Mouse (Mus musculus) mouse trophoblast stem cell (cell line): ENCODE measurements around the gene Prom2.

Source experiments
- in situ Hi-C, 2 experiments: fragments of 300-500 bp; cut with MseI, MboI; formaldehyde crosslinking; loops; 2 replicates in 1 of 2; 3 replicates in 1 of 2; pipeline ENCODE4 v1.15.1; 2025

The Prom2 gene

DNA sequence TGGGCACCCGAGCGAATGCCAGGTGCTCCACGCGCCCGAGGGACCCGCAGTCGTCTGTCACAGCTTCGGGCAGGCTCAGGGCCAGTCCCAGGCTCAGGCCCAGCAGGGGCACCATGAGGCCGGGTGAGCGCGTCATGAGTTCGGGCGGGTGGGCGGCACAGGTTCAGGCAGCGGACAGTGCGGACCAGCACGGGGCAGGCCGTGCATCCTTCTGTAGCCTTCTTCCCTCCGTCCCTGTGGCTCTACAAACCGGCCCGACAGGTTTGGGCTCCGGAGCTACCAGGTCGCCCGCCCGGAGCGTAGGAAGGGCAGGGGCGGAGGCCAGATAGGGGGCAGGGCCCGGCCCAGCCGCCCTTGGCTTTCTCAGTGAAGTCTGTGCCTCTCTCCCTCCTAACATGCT is at the start of gene Prom2:
Prom2 (minus strand) TSS at position 283 of the 400 bp plus-strand sequence.
- in situ Hi-C loops = no loop called here

DNA sequence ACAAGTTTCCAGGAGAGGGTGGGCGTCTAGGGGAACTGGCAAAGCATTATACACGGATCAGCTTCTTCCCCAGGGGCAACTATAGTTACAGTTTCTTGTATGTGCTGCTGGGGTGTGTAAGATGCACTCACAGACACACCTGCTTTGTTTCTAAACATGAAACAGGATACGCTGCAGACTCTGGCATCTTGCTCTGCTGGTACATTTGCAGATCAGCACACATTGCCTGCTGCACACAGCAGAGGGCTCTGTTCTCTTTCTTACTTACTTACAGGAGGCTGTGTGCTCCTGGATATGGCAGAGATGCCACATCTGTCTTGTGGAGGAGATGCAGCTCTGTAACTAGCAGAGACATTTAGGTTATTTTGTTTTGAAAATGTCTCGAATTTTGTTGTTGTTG is 49.6 kb upstream of the Prom2 start:
- in situ Hi-C loops = no loop called here

DNA sequence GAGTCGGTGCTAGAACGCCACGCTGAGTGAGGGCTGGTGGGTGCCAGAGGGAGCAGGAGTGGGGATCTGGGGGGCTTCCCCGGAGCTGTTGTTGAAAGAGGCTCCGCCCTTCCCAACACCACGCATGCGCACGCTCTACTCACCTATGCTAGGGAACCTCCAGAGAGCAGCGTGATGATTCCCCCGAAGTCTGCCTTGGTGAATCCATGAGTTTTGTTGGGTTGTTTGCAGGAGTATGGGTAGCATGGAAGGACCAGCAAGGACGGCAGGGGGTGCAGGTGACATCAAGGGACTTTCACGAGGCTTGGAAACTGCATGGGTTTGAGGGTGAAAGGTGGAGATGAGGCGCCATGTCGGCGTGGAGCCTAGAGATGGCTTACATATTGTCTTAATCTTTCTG is 48.9 kb upstream of the Prom2 start:
- in situ Hi-C loops = no loop called here

DNA sequence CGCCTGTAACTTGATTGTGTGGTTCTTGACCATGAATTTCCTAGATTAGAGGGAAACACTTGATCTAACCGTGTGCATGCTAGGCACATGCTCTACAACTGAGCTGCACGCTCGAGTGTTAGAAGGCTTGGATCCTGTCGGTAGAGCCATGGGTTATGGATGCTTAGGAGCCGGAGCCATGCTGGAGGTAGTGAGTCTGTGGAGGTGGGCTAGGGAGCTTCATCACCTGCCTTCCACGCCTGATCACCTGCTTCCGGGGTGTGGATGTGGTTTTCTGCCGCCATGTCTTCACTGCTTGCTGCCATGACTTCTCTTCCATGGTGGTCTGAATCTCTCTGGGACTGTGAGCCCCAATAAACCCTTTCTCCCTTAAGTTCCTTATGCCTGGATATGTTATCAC is 47.6 kb upstream of the Prom2 start:
- in situ Hi-C loops = no loop called here

DNA sequence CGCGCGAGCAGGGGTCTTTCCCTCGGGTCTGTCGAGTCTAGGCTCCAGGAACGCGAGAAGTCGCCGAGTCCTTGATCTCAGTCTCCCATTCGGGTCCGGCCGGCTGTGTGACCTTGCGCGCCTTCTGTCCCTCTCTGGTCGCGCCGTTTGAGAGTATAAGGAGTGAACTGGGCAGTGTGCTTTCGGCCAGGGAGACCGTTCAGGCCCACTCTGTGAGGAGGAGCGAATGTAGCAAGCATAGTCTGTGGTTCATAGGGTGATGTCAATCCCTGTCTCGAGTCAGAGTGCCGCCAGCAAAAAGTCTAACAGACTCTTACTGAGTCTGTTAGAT is 46.2 kb upstream of the Prom2 start:
- in situ Hi-C loops = no loop called here

DNA sequence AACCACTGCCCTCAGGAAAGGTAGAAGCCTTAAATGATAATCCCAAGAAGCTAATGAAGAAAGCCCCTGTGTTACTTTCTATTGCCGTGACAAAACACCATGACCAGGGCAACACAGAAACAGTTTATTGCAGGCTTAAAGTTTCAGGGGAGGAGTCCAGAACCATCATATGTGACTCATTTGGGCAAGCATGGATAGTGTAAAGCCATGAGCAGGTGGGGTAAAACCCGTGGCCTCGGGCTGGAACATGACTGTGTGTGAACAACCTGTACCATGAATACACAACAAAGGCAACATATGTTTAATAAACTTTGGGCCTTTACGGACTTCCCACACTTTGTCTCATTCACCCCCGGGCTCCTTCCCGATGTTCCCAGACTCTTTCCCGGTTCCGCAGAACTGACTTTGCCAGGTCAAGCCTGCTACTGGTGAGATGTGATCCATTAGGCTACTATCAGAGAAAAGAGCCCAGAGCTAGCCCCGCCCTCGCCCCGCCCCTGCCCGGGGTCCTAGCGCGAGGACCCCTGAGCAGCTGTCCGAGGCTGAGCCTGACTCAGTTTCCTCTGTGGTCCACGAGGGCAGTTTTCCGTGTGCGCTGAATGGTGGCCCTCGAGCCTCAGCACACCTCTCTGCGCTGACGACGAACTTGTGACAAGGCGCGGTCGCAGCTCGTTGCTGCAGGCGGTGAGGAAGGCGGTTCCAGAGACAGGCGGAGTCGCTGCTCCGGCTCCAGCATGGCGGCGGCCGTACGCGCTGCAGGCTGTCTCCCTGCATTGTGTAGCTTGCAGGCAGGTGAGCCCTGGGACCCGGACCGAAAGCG is 45.6 kb upstream of the Prom2 start, which contains the start of the genes Zfp661 and Mrps5:
Zfp661 (minus strand) TSS at position 401 of the 820 bp plus-strand sequence.
Mrps5 (plus strand) TSS at position 529 of the 820 bp plus-strand sequence.
- in situ Hi-C loops = no loop called here

DNA sequence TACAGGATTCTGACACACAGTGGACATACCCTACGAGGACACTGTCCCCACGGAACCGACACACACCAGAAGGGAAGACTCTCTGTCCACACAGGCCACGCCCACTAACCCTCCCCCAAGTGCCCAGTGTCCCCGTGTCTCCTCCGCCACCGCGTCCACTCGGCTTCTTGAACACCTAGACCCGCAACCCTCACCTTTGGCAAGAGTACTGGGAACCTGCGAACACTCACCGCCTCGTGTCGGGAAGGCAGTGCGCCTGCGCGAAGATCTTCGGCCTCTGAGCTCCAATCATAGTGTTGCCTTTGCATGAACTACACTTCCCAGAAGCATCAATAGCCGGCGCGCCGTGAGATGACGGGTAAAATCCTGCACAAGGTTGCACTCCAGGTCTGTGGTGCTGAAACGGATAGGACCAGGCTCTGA is 43.2 kb upstream of the Prom2 start:
- in situ Hi-C loops = no loop called here

DNA sequence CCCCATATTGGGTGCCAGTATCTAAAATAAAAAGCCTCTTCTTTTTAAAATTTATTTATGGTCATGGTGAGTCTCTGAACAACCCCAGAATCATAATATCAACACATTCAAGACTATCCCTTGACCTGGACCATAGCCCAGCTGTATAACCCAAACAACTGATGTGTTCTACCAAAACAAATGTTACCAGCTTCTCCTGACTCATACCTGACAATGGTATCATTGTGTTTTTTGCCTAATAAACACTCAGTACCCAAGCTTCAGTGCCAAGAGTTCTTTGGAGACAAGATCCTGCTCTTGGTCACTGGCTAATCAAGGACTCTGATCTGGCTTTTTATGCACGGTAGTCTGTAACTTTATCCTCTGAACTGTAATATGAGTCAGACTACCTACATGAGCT is 32.1 kb upstream of the Prom2 start:
- in situ Hi-C loops = no loop called here

DNA sequence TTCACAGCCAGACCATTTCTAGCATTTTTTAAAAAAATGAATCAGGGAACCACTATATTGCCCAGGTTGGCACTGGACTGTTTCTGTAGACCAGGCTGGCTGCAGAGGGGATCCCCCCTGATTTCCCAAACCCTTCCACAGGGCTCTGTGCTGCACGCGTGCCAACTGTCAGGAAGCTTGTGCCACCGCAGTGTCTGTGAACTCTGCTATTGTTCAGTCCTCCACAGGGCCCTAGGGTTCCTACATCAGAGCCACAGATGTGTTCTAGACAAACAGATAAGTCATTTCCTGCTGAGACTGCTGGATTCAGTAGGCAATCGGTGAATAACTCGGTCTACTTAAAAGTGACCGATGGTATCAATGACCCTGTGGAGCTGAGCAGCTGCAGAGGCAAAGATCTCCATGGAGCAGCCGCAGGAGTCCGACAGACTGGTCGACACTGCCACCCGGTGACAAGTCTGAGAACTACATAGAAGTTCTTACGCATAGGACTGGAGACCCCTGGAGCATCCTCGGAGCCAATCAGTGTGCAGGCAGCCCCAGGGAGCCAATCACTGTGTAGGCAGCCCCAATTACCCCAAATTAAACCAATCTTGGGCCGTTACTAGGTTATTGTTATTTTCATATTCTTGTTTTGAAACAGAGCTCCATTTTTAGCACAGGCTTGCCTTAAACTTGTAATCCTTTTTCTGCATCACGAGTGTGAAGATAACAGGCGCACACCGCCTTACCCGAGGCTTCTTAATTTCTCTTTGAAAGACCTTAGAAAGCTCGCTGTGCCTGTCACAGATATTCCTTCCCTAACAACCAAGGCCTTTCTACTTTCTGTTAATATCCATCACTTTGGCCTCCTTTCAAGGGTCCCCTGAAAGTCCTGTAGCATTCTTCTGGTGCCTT is 18.1 kb upstream of the Prom2 start:
- in situ Hi-C loops = loop anchor here (5.0 kb wide), 1 partner anchor 52 kb away; no protein-coding TSS in a partner anchor

DNA sequence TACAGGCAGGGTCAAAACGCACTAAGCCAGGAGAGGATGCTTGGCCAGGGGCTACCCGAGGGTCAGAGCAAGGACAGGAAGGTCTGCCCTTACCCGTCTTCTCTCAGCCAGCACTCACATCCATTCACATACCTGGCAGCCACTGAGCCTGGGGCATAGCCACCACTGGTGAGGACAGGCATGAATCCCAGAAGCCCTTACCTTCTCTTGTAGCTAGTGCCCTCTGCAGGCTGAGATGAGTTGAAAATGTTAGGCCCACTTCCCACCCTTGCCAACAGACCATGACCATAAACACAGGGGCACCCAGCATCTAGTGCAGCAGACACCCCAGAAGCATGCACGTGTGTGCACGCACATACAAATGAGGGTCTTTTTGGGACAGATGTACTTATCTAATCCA is 9.8 kb upstream of the Prom2 start:
- in situ Hi-C loops = no loop called here

DNA sequence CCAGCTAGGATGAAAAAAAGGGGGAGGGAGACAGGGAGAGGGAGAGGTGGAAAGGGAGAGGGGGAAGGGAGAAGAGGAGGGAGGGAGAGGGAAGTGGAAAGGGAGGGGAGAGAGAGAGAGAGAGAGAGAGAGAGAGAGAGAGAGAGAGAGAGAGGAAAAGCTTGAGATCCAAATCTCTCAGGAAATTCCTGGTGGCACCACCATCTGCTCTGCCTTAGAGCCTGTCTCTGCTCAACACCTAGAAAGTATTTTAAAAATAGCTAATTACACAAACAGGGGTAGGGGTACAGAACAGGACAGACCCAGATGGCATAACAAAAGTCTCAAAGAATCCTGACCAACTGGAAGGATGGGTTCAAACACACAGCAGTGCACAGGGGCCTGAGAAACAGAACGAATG is 9.2 kb upstream of the Prom2 start:
- in situ Hi-C loops = no loop called here

DNA sequence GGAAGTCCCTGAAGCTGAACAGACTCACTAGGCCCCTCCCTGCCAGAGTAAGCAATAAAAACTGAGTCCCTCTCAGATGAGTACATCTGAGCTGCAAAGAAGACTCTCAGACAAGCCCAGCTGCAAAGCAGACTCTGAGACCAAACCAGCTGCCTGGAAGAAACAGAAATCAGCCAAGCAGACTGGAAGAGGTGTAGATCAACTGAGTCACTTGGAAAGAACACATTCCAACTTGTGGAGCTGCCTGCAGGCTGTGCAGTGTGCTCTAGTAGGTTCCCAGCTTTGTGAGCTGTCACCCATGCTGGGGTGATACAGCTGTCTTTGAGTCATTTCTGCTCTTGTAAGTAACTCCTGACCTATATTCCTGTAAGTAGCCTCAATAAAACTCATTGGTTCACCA is 8.4 kb upstream of the Prom2 start:
- in situ Hi-C loops = no loop called here

DNA sequence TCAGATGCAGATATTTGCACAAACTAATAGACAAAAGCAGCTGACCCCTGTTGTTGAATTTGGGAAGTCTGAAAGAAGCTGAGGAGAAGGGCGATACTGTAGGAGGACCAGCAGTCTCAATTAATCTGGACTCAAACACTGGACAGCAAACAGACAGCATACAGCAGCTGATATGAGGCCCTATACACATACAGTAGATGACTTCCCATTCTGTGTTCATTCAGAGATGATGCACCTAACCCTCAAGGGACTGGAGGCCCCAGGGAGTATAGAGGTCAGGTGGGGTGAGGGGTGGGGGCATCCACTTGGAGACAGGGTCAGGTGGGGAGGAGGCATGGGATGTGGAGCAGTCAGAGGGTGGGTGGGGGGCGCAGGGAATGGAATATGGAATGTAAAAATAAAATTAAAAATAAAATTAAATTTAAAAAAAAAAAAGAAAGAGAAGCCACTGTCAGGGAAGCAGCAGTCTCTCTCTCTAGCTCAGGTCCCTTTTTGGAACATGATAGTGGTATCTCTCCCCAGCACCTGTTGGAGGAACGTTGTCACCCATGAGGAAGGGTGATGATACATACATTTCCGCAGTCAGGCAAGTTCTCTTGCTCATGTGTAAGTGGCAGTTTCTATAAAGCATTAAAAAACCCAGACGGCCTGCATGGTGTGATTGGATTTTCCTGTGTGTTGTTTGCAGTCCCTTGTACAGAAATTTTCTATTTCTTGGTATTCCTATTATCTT is 7.2 kb upstream of the Prom2 start:
- in situ Hi-C loops = no loop called here

DNA sequence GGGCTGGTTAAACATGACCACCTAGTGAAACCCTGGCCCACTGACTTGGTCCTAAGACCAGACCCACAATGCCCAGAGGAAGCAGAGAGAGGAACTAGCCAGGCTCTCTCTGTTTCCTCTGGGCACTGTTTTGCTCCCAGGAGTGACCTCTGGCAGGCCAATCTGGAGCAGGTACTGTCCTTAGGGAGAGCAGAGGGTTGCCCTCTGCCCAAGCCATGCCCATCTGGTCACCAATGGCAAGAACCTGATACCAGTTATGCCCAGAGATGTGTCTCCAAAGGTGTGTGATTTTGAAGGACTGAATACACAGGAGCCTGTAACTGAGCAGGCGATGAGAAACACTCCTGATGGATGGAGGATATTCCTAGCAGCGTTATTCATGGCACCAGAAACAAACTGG is 430 bp upstream of the Prom2 start:
- in situ Hi-C loops = no loop called here

DNA sequence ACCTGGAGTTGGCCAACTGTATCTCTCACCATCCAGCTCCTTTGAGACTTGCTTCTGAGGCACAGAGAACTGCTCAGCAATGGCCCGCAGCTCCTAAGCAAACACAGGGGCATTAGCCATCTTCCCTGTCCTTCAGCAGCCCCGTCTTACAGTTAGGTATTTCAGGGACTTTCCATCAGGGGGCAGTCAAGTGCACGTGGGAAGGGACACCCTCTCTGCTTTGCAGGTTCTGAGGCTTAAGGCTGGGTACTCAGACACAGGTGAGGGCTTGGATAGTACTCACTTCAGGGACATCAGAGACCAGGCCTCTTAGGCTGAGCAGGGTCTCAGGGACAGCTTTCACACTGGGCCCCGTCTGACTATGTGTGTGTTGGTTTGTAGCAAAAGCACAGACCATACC is 1.8 kb downstream of the Prom2 start:
- in situ Hi-C loops = no loop called here

DNA sequence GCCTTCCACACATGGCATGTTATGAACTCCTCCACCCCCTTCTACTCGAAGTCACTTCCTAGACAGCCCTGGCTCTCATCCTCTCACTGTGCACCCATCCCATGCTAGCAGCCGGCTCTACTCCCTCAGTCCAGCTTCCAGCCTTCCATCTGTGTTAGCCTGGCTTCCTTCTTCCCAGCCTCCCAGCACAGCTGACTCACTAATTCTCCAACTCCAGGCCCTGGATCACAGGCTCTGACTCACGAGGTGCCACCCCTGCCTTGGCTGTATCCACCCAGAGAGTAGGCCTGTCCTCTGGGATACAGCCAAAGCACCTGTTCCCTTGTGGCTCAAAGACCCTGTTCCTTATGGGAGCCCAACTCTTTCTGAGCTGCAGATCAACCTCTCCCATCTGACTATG is 3.7 kb downstream of the Prom2 start:
- in situ Hi-C loops = no loop called here

DNA sequence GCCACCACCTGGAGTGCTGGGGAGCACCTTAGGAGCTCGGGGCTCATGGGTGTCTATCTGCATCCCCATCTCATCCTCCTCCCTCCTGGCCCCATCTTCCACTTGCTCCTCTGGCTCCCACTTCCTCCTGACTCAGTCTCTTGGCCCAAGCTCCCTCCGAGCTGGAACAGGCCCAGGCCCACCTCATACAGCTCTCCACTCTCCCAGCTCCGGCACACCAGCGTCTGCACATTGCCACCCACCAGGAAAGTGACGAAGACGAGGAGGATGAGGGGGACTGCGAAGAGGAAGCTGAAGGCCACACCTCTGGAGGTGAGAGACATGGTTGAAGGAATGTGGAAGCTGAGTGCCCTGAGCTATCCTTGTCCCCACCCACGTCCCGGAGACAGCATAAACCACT is 5.9 kb downstream of the Prom2 start:
- in situ Hi-C loops = no loop called here

DNA sequence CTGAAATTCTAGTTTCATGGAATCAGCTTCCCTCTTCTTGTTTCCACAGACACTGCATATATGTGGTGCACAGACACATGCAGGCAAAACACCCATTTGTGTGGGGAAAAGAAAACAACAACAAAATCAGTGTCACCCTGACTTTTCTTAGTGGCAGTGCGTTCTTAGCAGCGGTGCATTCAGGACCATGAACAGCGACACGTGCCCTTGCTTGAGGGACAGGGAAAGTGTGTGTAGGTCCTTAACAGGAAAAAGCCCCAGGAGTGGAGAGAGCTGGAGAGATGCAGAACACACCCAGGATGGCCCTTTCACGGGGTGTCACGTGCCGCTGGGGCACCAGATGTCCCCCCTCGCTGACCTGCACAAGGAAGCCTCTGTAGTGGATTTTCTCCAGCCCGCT is 8.9 kb downstream of the Prom2 start:
- in situ Hi-C loops = no loop called here

DNA sequence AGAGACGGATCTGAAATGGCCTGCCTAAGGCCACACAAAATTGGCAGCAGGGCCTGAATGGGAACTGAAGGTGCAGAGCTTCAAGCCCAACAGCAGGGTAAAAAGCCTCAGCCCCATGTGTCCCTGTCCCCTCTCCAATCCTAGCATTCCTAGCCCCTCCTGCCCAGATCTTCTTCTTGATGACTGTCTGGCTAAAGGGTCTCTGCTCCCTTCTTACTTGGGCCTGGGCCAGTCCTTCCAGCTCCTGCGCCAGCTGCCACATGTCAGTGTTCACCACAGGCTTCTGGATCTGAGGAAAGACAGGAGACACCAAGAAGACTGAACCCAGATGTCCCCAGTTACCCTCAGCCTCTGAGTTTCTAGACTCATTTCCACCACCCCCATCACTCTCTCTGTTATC is 9.7 kb downstream of the Prom2 start:
- in situ Hi-C loops = no loop called here

DNA sequence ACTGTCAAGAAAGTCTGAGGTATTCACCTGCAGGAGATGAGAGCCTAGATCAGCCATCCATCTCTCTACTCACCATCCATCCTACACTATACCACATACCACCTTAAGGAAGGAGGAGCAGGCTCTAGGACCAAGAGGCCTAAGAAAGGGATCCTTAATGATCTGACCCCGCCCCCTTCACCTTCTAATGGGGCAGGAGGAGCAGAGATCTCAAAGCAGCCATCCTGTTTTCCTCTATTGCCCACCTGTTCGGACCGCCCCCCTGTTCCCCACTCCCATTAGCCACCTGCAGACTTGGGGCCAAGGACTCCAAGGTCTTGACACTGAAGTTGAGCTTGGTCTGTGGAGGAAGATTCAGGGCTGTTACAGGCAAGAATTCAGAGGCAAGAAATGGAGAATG is 10.8 kb downstream of the Prom2 start:
- in situ Hi-C loops = no loop called here

DNA sequence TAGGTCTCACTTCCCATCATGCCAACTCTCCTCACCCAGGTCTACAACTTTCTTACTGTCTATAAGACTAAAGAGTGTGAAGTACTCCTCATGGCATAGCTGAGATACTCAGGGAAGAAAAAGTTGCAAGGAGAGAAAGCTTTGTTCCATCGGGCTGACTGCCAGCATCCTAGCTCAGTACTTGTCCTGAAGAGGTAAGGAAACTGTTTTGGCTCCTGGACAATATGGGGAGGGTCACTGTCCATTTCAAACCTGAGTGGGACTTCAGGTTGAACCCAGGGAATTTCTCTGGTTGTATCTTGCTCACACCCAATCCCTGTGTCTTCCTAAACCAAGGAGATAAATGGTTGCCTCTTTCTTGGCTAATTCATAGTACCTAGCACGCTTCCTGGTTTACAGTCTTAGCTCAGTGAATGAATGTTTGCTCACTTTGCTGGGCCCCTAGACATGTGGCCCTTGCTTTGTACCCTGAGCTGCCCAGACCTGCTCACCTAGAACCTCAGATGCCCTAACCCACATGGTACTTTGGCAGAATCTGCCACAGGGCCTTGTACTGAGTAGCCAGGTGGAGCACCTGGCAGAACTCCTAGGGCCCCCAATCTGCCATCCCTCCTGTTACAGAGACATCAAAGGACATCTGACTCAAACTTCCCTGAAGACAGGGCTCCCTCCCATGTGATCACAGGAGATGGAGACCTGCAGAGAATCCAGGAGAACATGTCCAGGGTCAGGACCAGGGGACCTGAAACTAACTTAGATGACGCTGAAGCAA is 16.1 kb downstream of the Prom2 start:
- in situ Hi-C loops = no loop called here
